Mouse (Mus musculus) limb, embryonic 14.5 days (tissue): ENCODE data around the gene Camk1g. TPM values are rescaled to one million over a fixed set of nuclear protein-coding genes. Genes with fewer than 3 reads are reported as not detected.

Experiments
- ATAC-seq: fragments of 200-750 bp; cut with Nextera tagmentation; 2 replicates; pipeline ENCODE4 v1.8.0; 2017; ENCODE audit warnings: low read depth, moderate number of reproducible peaks, moderate TSS enrichment; ENCODE audit not compliant: low FRiP score
- DNase-seq: peaks from one replicate; pipeline ENCODE4 v3.0.0-alpha.2; 2015; ENCODE audit warnings: low spot score
- H3K27ac ChIP-seq: fragments of 300-500 bp; sonication (generic); replicated peaks from 2 replicates; pipeline ENCODE4 v1.5.1; 2014; ENCODE audit warnings: low read depth, mild to moderate bottlenecking, low read length, moderate library complexity, mixed read lengths
- H3K27me3 ChIP-seq: fragments of 300-500 bp; sonication (generic); 2 replicates; pipeline ENCODE4 v1.6.1; 2014; ENCODE audit warnings: low read length, mixed read lengths; ENCODE audit not compliant: control insufficient read depth, insufficient read depth
- H3K36me3 ChIP-seq: fragments of 300-500 bp; sonication (generic); 2 replicates; pipeline ENCODE4 v1.6.1; 2014; ENCODE audit warnings: mild to moderate bottlenecking, low read length, moderate library complexity, mixed read lengths; ENCODE audit not compliant: control insufficient read depth, insufficient read depth
- H3K4me1 ChIP-seq: fragments of 300-500 bp; sonication (generic); 2 replicates; pipeline ENCODE4 v1.6.1; 2014; ENCODE audit warnings: antibody characterized with exemption, low read length, mixed read lengths; ENCODE audit not compliant: control insufficient read depth, insufficient read depth
- H3K4me2 ChIP-seq: fragments of 300-500 bp; sonication (generic); replicated peaks from 2 replicates; pipeline ENCODE4 v1.6.1; 2014; ENCODE audit warnings: low read depth, mild to moderate bottlenecking, low read length, moderate library complexity; ENCODE audit not compliant: severe bottlenecking
- H3K4me3 ChIP-seq: fragments of 300-500 bp; sonication (generic); replicated peaks from 2 replicates; pipeline ENCODE4 v1.5.1; 2014; ENCODE audit warnings: low read length
- H3K9ac ChIP-seq: fragments of 300-500 bp; sonication (generic); 2 replicates; pipeline ENCODE4 v1.6.1; 2014; ENCODE audit warnings: mild to moderate bottlenecking, low read depth, low read length, moderate library complexity; ENCODE audit not compliant: severe bottlenecking
- H3K9me3 ChIP-seq: fragments of 300-500 bp; sonication (generic); 2 replicates; pipeline ENCODE4 v1.6.1; 2016; ENCODE audit warnings: low read length; ENCODE audit not compliant: control insufficient read depth
- POLR2A ChIP-seq: fragments of 200-500 bp; IDR thresholded peaks from 2 replicates; pipeline ENCODE4 v1.8.0; 2012; ENCODE audit warnings: inconsistent platforms, mild to moderate bottlenecking, moderate library complexity, borderline replicate concordance; ENCODE audit not compliant: insufficient read depth, insufficient read length; ENCODE audit errors: extremely low read depth
- WGBS: fragments of 180-500 bp; shearing (Covaris S2); extraction: QIAGEN DNeasy Blood & Tissue Kit; methylation state at CpG from one replicate; pipeline ENCODE4 v1.1.7; 2014; 5-methylcytosine and 5-hydroxymethylcytosine counted together
- polyA plus RNA-seq, 2 experiments: library from polyadenylated mRNA; depleted of rRNA in 1 of 2; stranded (reverse) in 1 of 2; unstranded in 1 of 2; fragments of >200 nt; fragmentation: Nextera tagmentation in 1 of 2; extraction: Ambion mirVana in 1 of 2; gene quantifications; 2 replicates each; pipeline versions ENCODE4 v1.2.1 to v1.2.3; 2012 to 2014

The Camk1g gene
- polyA plus RNA-seq, 2 experiments, result 9.1 to 9.8 TPM

GRCm38 (mm10) chr1:193359199-193359598 is 10.9 kb downstream of the Camk1g start:
- Histone ChIP-seq H3K27ac (no peak overlapping the region), H3K4me2 (no peak overlapping the region), H3K9me3 (no peaks in the 10 kb centered on the region), H3K4me3 (no peak overlapping the region), H3K27me3 (no peaks in the 10 kb centered on the region), H3K4me1 (no peaks in the 10 kb centered on the region), H3K9ac (no peak overlapping the region), H3K36me3 (peaks cover 14% of the 10 kb centered on the region; the same call in 1 of the 2 replicates)
- ATAC-seq (no peak), DNase-seq (no peak)
- 76% methylated on average over 3 of the region's 3 CpGs for WGBS
- no peak for TF ChIP-seq POLR2A

GRCm38 (mm10) chr1:193351583-193351982 is 18.5 kb downstream of the Camk1g start:
- H3K9me3 ChIP-seq, result no peaks in the 10 kb centered on the region
- H3K9ac ChIP-seq, result no peak overlapping the region
- no peaks in the 10 kb centered on the region for H3K4me1 ChIP-seq
- ATAC-seq, result no peak
- no peak overlapping the region for H3K4me3 ChIP-seq
- WGBS, result 87% methylated on average over 3 of the region's 3 CpGs
- no peaks in the 10 kb centered on the region for H3K27me3 ChIP-seq
- TF ChIP-seq POLR2A, result no peak
- H3K27ac ChIP-seq, result no peak overlapping the region
- no peak for DNase-seq
- peaks cover 20% of the 10 kb centered on the region; the same call in 1 of the 2 replicates for H3K36me3 ChIP-seq
- H3K4me2 ChIP-seq, result no peak overlapping the region

- DNase-seq, result no peak
- Histone ChIP-seq H3K27me3 (no peaks in the 10 kb centered on the region), H3K27ac (no peak overlapping the region), H3K4me1 (no peaks in the 10 kb centered on the region), H3K9me3 (no peaks in the 10 kb centered on the region), H3K4me2 (no peak overlapping the region), H3K9ac (no peak overlapping the region), H3K36me3 (peaks cover 21% of the 10 kb centered on the region; the same call in 1 of the 2 replicates), H3K4me3 (no peak overlapping the region)
- no peak for TF ChIP-seq POLR2A
- ATAC-seq, result no peak
- 79% methylated on average over 2 of the region's 2 CpGs for WGBS
Measured at GRCm38 (mm10) chr1:193350546-193350801, 19.6 kb downstream of the Camk1g start.

GRCm38 (mm10) chr1:193349702-193350545 is 20.2 kb downstream of the Camk1g start:
- ATAC-seq, result no peak
- Histone ChIP-seq H3K9me3 (no peaks in the 10 kb centered on the region), H3K36me3 (peaks cover 21% of the 10 kb centered on the region; the same call in 1 of the 2 replicates)

GRCm38 (mm10) chr1:193348261-193348962 is 21.7 kb downstream of the Camk1g start:
- WGBS, result 81% methylated on average over 9 of the region's 9 CpGs
- H3K36me3 ChIP-seq, result peaks cover 16% of the 10 kb centered on the region; the same call in 1 of the 2 replicates

More at GRCm38 (mm10) chr1:193349702-193350545, 20.2 kb downstream of the Camk1g start:
- Histone ChIP-seq H3K9ac (no peak overlapping the region), H3K27ac (no peak overlapping the region), H3K27me3 (no peaks in the 10 kb centered on the region), H3K4me3 (no peak overlapping the region), H3K4me1 (no peaks in the 10 kb centered on the region), H3K4me2 (no peak overlapping the region)
- 66% methylated on average over 10 of the region's 10 CpGs for WGBS
- DNase-seq, result no peak
- TF ChIP-seq POLR2A, result no peak

More at GRCm38 (mm10) chr1:193348261-193348962, 21.7 kb downstream of the Camk1g start:
- no peak for TF ChIP-seq POLR2A
- H3K4me3 ChIP-seq, result no peak overlapping the region
- no peak overlapping the region for H3K9ac ChIP-seq
- H3K4me2 ChIP-seq, result no peak overlapping the region
- H3K27ac ChIP-seq, result no peak overlapping the region
- H3K27me3 ChIP-seq, result no peaks in the 10 kb centered on the region
- no peaks in the 10 kb centered on the region for H3K4me1 ChIP-seq
- DNase-seq (no peak), ATAC-seq (no peak)
- H3K9me3 ChIP-seq, result no peaks in the 10 kb centered on the region
